Comparison of ENCODE assay signal across 13 mouse cellular contexts in genomic region chr2:30834373-30835022, GRCm38 (mm10). TPM values are rescaled to one million over a fixed set of nuclear protein-coding genes. Genes with fewer than 3 reads are reported as not detected.
DNase-seq lines count a peak whose midpoint lies in the region; ATAC-seq and TF ChIP-seq lines count a peak whose summit lies in the region.
"Had no signal": no experiment of that assay in that cellular context is flagged by ENCODE, and none has a peak within 500 bp of the region (broad histone marks: within the 10 kb centered on the region; RNA-seq: fewer than 3 reads in every experiment).

Gene Prrx2, plus strand, starts transcription at chr2:30834972.

- DNase-seq in forebrain, embryonic 10.5 days (ENCODE audit: extremely low spot score, low spot score) = no peak
- no peak for DNase-seq in hindbrain, embryonic 10.5 days (ENCODE audit: low spot score)
- no peak for DNase-seq in spleen, adult 2 months (ENCODE audit: low read depth in 1 of 2, low spot score in 2 of 2)
- DNase-seq in spleen, adult 18-20 months = no peak
- no peak for DNase-seq in limb, embryonic 14.5 days (ENCODE audit: low spot score)
- DNase-seq: adrenal gland, adult 2 months; liver, embryonic 13.5 days; thymus, postnatal 36 days had no signal

- TF ChIP-seq POLR2A in spleen, adult 2 months (IDR thresholded peaks at IDR 0.05; ENCODE audit: low read depth, low read length) = no peak
- TF ChIP-seq POLR2A in limb, embryonic 14.5 days (IDR thresholded peaks at IDR 0.05; ENCODE audit: borderline replicate concordance, extremely low read depth, insufficient read depth, insufficient read length) = no peak

- peak within 1 kb of the TSS; percentile 84 for H3K27ac ChIP-seq in forebrain, embryonic 10.5 days
- no peak within 1 kb of the TSS; the same call in 1 of the 2 replicates for H3K27ac ChIP-seq in forebrain, embryonic 15.5 days (replicated peaks)
- peak within 1 kb of the TSS; percentile 83 for H3K27ac ChIP-seq in hindbrain, embryonic 10.5 days
- H3K27ac ChIP-seq in hindbrain, embryonic 16.5 days (ENCODE audit: low read depth, low read length) = no peak within 1 kb of the TSS
- H3K27ac ChIP-seq in spleen, adult 2 months (ENCODE audit: insufficient read depth, low read length) = no peak within 1 kb of the TSS
- peak within 1 kb of the TSS; percentile 89 for H3K27ac ChIP-seq in limb, embryonic 14.5 days (replicated peaks; ENCODE audit: low read depth, low read length)
- H3K27ac ChIP-seq: intestine, embryonic 15.5 days; liver, embryonic 13.5 days had no signal

- no peak for ATAC-seq in forebrain, embryonic 15.5 days (replicated peaks)
- no peak for ATAC-seq in hindbrain, embryonic 16.5 days
- no peak for ATAC-seq in limb, embryonic 14.5 days (ENCODE audit: low FRiP score, low read depth)
- ATAC-seq in megakaryocyte progenitor cell, adult 5-6 weeks (replicated peaks; ENCODE audit: poor library complexity) = no peak
- ATAC-seq: intestine, embryonic 15.5 days had no signal

- H3K27me3 ChIP-seq in forebrain, embryonic 10.5 days (ENCODE audit: poor library complexity, severe bottlenecking) = no peaks in the 10 kb centered on the region
- H3K27me3 ChIP-seq in forebrain, embryonic 15.5 days = no peaks in the 10 kb centered on the region
- no peaks in the 10 kb centered on the region for H3K27me3 ChIP-seq in hindbrain, embryonic 10.5 days (ENCODE audit: insufficient read depth, poor library complexity, severe bottlenecking)
- H3K27me3 ChIP-seq in hindbrain, embryonic 16.5 days (replicated peaks; ENCODE audit: control insufficient read depth, insufficient read depth, low read length) = no peaks in the 10 kb centered on the region
- no peaks in the 10 kb centered on the region for H3K27me3 ChIP-seq in spleen, adult 2 months (ENCODE audit: control insufficient read depth, insufficient read depth, low read length)
- H3K27me3 ChIP-seq in limb, embryonic 14.5 days (ENCODE audit: control insufficient read depth, insufficient read depth, low read length) = no peaks in the 10 kb centered on the region
- H3K27me3 ChIP-seq: intestine, embryonic 15.5 days had no signal

- WGBS in forebrain, embryonic 10.5 days = 62% methylated on average over 10 of the region's 10 CpGs
- 75% methylated on average over 8 of the region's 10 CpGs for WGBS in forebrain, embryonic 15.5 days
- 64% methylated on average over 9 of the region's 10 CpGs for WGBS in hindbrain, embryonic 10.5 days
- 77% methylated on average over 6 of the region's 10 CpGs for WGBS in hindbrain, embryonic 16.5 days
- 78% methylated on average over 9 of the region's 10 CpGs for WGBS in spleen, adult 2 months
- 43% methylated on average over 6 of the region's 10 CpGs for WGBS in limb, embryonic 14.5 days

- H3K9me3 ChIP-seq in forebrain, embryonic 10.5 days = no peaks in the 10 kb centered on the region
- no peaks in the 10 kb centered on the region for H3K9me3 ChIP-seq in forebrain, embryonic 15.5 days
- H3K9me3 ChIP-seq in hindbrain, embryonic 10.5 days = no peaks in the 10 kb centered on the region
- no peaks in the 10 kb centered on the region for H3K9me3 ChIP-seq in hindbrain, embryonic 16.5 days (ENCODE audit: control insufficient read depth, low read length)
- H3K9me3 ChIP-seq in limb, embryonic 14.5 days (ENCODE audit: control insufficient read depth, low read length) = no peaks in the 10 kb centered on the region
- H3K9me3 ChIP-seq: intestine, embryonic 15.5 days; liver, embryonic 13.5 days had no signal

- no peak for TF ChIP-seq CTCF in spleen, adult 2 months (IDR thresholded peaks at IDR 0.05; ENCODE audit: extremely low read depth, insufficient read depth, insufficient read length, insufficient replicate concordance)

- no peak within 1 kb of the TSS for H3K9ac ChIP-seq in forebrain, embryonic 15.5 days (replicated peaks)
- H3K9ac ChIP-seq in hindbrain, embryonic 16.5 days (ENCODE audit: low read depth, low read length) = no peak within 1 kb of the TSS
- no peak within 1 kb of the TSS; the same call in 1 of the 2 replicates for H3K9ac ChIP-seq in limb, embryonic 14.5 days (ENCODE audit: low read depth, low read length, severe bottlenecking)
- H3K9ac ChIP-seq: intestine, embryonic 15.5 days; liver, embryonic 13.5 days had no signal

- H3K36me3 ChIP-seq in forebrain, embryonic 10.5 days (replicated peaks) = no peaks in the 10 kb centered on the region
- no peaks in the 10 kb centered on the region for H3K36me3 ChIP-seq in forebrain, embryonic 15.5 days
- no peaks in the 10 kb centered on the region for H3K36me3 ChIP-seq in hindbrain, embryonic 10.5 days
- no peaks in the 10 kb centered on the region for H3K36me3 ChIP-seq in hindbrain, embryonic 16.5 days (ENCODE audit: control insufficient read depth, insufficient read depth, low read length)
- no peaks in the 10 kb centered on the region for H3K36me3 ChIP-seq in spleen, adult 2 months (ENCODE audit: control insufficient read depth, insufficient read depth, low read length)
- no peaks in the 10 kb centered on the region for H3K36me3 ChIP-seq in limb, embryonic 14.5 days (ENCODE audit: control insufficient read depth, insufficient read depth, low read length)
- H3K36me3 ChIP-seq: intestine, embryonic 15.5 days; liver, embryonic 13.5 days had no signal

- H3K4me3 ChIP-seq in forebrain, embryonic 10.5 days = no peak within 1 kb of the TSS
- H3K4me3 ChIP-seq in forebrain, embryonic 15.5 days = no peak within 1 kb of the TSS
- no peak within 1 kb of the TSS for H3K4me3 ChIP-seq in hindbrain, embryonic 10.5 days
- no peak within 1 kb of the TSS for H3K4me3 ChIP-seq in hindbrain, embryonic 16.5 days (ENCODE audit: low read length)
- no peak within 1 kb of the TSS for H3K4me3 ChIP-seq in spleen, adult 2 months (ENCODE audit: extremely low read depth, insufficient read depth, insufficient read length)
- no peak within 1 kb of the TSS for H3K4me3 ChIP-seq in limb, embryonic 14.5 days (replicated peaks; ENCODE audit: low read length)
- H3K4me3 ChIP-seq: intestine, embryonic 15.5 days; liver, embryonic 13.5 days had no signal

- H3K4me1 ChIP-seq in forebrain, embryonic 10.5 days = peaks cover 61% of the 10 kb centered on the region
- peaks cover 15% of the 10 kb centered on the region for H3K4me1 ChIP-seq in forebrain, embryonic 15.5 days
- peaks cover 52% of the 10 kb centered on the region for H3K4me1 ChIP-seq in hindbrain, embryonic 10.5 days (replicated peaks)
- no peaks in the 10 kb centered on the region; the same call in 1 of the 2 replicates for H3K4me1 ChIP-seq in hindbrain, embryonic 16.5 days (ENCODE audit: control insufficient read depth, insufficient read depth, low read depth, low read length)
- H3K4me1 ChIP-seq in spleen, adult 2 months (ENCODE audit: control insufficient read depth, insufficient read depth, insufficient read length) = no peaks in the 10 kb centered on the region
- H3K4me1 ChIP-seq in limb, embryonic 14.5 days (ENCODE audit: control insufficient read depth, insufficient read depth, low read length) = peaks cover 47% of the 10 kb centered on the region

- no peak within 1 kb of the TSS for H3K4me2 ChIP-seq in forebrain, embryonic 15.5 days (replicated peaks)
- H3K4me2 ChIP-seq in hindbrain, embryonic 16.5 days (ENCODE audit: low read length) = no peak within 1 kb of the TSS
- 0 out of 2 replicates have a peak within 1 kb of the TSS, but pooled peaks have one; percentile 0 for H3K4me2 ChIP-seq in limb, embryonic 14.5 days (replicated peaks; ENCODE audit: low read depth, low read length, severe bottlenecking)
- H3K4me2 ChIP-seq: intestine, embryonic 15.5 days; liver, embryonic 13.5 days had no signal

RNA-seq across cellular contexts. Expression of gene Prrx2, which starts in this region (rescaled TPM):
- polyA plus RNA-seq in forebrain, embryonic 10.5 days (2016; fragmentation: Nextera tagmentation; extraction: Ambion mirVana) = 27.7 and 31.9 TPM in 2 replicates
- polyA plus RNA-seq in forebrain, embryonic 15.5 days (2015; fragmentation: Nextera tagmentation; extraction: Ambion mirVana) = 1.6 and 3.1 TPM in 2 replicates
- polyA plus RNA-seq in hindbrain, embryonic 10.5 days (2016; fragmentation: Nextera tagmentation; extraction: Ambion mirVana) = 40.6 and 43.3 TPM in 2 replicates
- 2.3 and 2.5 TPM in 2 replicates for polyA plus RNA-seq in hindbrain, embryonic 16.5 days (2015; fragmentation: Nextera tagmentation; extraction: Ambion mirVana)
- polyA plus RNA-seq in spleen, adult 2 months (2012; rRNA removed) = 14.7 and 16.8 TPM in 2 replicates
- polyA plus RNA-seq in limb, embryonic 14.5 days (2012; rRNA removed) = 176 and 268 TPM in 2 replicates
- polyA plus RNA-seq in limb, embryonic 14.5 days (2014; fragmentation: Nextera tagmentation; extraction: Ambion mirVana) = 93.1 and 112 TPM in 2 replicates
- not detected in 2 replicates for total RNA-seq in megakaryocyte progenitor cell, adult 5-6 weeks (2015)
- total RNA-seq in megakaryocyte progenitor cell, adult 5-6 weeks (2017) = not detected in 2 replicates
- total RNA-seq: common myeloid progenitor, adult 5-6 weeks had no signal

Comparison
In these comparisons a context has a peak if more than half of its experiments do, and no peak if none do; other contexts are left out.
1. H3K27ac ChIP-seq: peak in forebrain, embryonic 10.5 days (single experiment), hindbrain, embryonic 10.5 days (single experiment) and limb, embryonic 14.5 days (single experiment); none in forebrain, embryonic 15.5 days (single experiment), hindbrain, embryonic 16.5 days (single experiment) and spleen, adult 2 months (single experiment).